Mouse (Mus musculus) midbrain, embryonic 15.5 days (tissue): ENCODE results near the gene Marveld1. TPM values are rescaled to one million over a fixed set of nuclear protein-coding genes. Genes with fewer than 3 reads are reported as not detected.

Experiments used
- ATAC-seq: fragments of 200-750 bp; cut with Nextera tagmentation; replicated peaks from 2 replicates; pipeline ENCODE4 v1.8.0; 2017; ENCODE audit warnings: moderate TSS enrichment
- H3K27ac ChIP-seq: fragments of 300-500 bp; sonication (generic); 2 replicates; pipeline ENCODE4 v1.5.1; 2015; ENCODE audit warnings: mild to moderate bottlenecking, inconsistent platforms
- H3K27me3 ChIP-seq: fragments of 300-500 bp; sonication (generic); replicated peaks from 2 replicates; pipeline ENCODE4 v1.6.1; 2015; ENCODE audit warnings: inconsistent platforms
- H3K36me3 ChIP-seq: fragments of 300-500 bp; sonication (generic); replicated peaks from 2 replicates; pipeline ENCODE4 v1.6.1; 2015; ENCODE audit warnings: inconsistent platforms
- H3K4me1 ChIP-seq: fragments of 300-500 bp; sonication (generic); 2 replicates; pipeline ENCODE4 v1.6.1; 2015; ENCODE audit warnings: inconsistent platforms
- H3K4me2 ChIP-seq: fragments of 300-500 bp; sonication (generic); 2 replicates; pipeline ENCODE4 v1.6.1; 2015; ENCODE audit warnings: inconsistent platforms, mild to moderate bottlenecking, moderate library complexity
- H3K4me3 ChIP-seq: fragments of 300-500 bp; sonication (generic); 2 replicates; pipeline ENCODE4 v1.5.1; 2015; ENCODE audit warnings: mild to moderate bottlenecking, inconsistent platforms
- H3K9ac ChIP-seq: fragments of 300-500 bp; sonication (generic); 2 replicates; pipeline ENCODE4 v1.6.1; 2015; ENCODE audit warnings: mild to moderate bottlenecking, inconsistent platforms
- H3K9me3 ChIP-seq: fragments of 300-500 bp; sonication (generic); 2 replicates; pipeline ENCODE4 v1.6.1; 2016; ENCODE audit warnings: inconsistent platforms
- WGBS: fragments of 180-500 bp; shearing (Covaris S2); methylation state at CpG from one replicate; pipeline ENCODE4 v1.1.7; 2015; ENCODE audit warnings: mixed read lengths; 5-methylcytosine and 5-hydroxymethylcytosine counted together
- polyA plus RNA-seq: library from polyadenylated mRNA; unstranded; fragments of >200 nt; fragmentation: Nextera tagmentation; extraction: Ambion mirVana; gene quantifications from 2 replicates; pipeline ENCODE4 v1.2.1, GENCODE M21; 2015

Marveld1 gene
- polyA plus RNA-seq, 1 experiment from 2014 or later: 2.9 TPM

- ATAC-seq: peak; percentile 97
- 0 out of 2 replicates have a peak, but pooled peaks cover 4% of the 10 kb centered on the region for H3K36me3 ChIP-seq
- peak within 1 kb of the TSS; percentile 62 for H3K9ac ChIP-seq
- peaks cover 21% of the 10 kb centered on the region for H3K4me1 ChIP-seq
- under 1% methylated on average over 54 of the region's 54 CpGs for WGBS
- no peaks in the 10 kb centered on the region for H3K9me3 ChIP-seq
- H3K4me3 ChIP-seq: peak within 1 kb of the TSS; percentile 66
- H3K27ac ChIP-seq: peak within 1 kb of the TSS; percentile 60
- H3K27me3 ChIP-seq: 0 out of 2 replicates have a peak, but pooled peaks cover 10% of the 10 kb centered on the region
- H3K4me2 ChIP-seq: peak within 1 kb of the TSS; percentile 99
Observed at GRCm38 (mm10) chr19:42128787-42129508, 18.3 kb upstream of the Marveld1 start, which contains the start of gene Avpi1. Gene Avpi1, minus strand, starts transcription at chr19:42129059.

GRCm38 (mm10) chr19:42129509-42130293 lies 17.5 kb upstream of the Marveld1 start:
- Histone ChIP-seq H3K27me3 (0 out of 2 replicates have a peak, but pooled peaks cover 10% of the 10 kb centered on the region), H3K4me1 (peaks cover 21% of the 10 kb centered on the region), H3K4me2 (peak overlapping the region; percentile 99), H3K9ac (peak overlapping the region; percentile 62), H3K36me3 (0 out of 2 replicates have a peak, but pooled peaks cover under 1% of the 10 kb centered on the region), H3K9me3 (no peaks in the 10 kb centered on the region), H3K27ac (peak overlapping the region; percentile 60), H3K4me3 (peak overlapping the region; percentile 66)
- 18% methylated on average over 14 of the region's 14 CpGs for WGBS
- ATAC-seq: no peak

DNA sequence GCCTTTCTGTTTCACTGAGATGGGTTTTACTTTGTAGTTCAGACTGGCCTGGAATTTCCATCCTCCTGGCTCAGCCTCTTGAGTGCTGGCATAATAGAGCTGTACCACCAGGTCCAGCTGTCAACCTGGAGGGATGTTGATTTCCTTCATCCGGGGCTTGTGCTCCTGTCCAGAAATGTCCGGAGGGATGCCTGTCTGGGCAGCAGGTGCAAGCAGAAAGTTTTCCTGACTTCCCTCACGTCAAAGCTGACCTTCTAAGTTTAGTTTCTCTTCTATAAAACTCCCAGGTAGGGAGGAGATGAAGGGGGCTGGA lies 16.9 kb upstream of the Marveld1 start:
- no peak for ATAC-seq
- Histone ChIP-seq H3K4me3 (no peak overlapping the region), H3K27me3 (0 out of 2 replicates have a peak, but pooled peaks cover 10% of the 10 kb centered on the region), H3K4me2 (no peak overlapping the region), H3K27ac (no peak overlapping the region), H3K9ac (no peak overlapping the region), H3K9me3 (no peaks in the 10 kb centered on the region), H3K4me1 (peaks cover 21% of the 10 kb centered on the region), H3K36me3 (no peaks in the 10 kb centered on the region)
- 58% methylated on average over 3 of the region's 3 CpGs for WGBS

GRCm38 (mm10) chr19:42131101-42131500 lies 16.1 kb upstream of the Marveld1 start:
- Histone ChIP-seq H3K4me1 (peaks cover 21% of the 10 kb centered on the region), H3K27ac (no peak overlapping the region), H3K9ac (no peak overlapping the region), H3K9me3 (no peaks in the 10 kb centered on the region), H3K36me3 (no peaks in the 10 kb centered on the region), H3K27me3 (0 out of 2 replicates have a peak, but pooled peaks cover 10% of the 10 kb centered on the region), H3K4me3 (no peak overlapping the region), H3K4me2 (no peak overlapping the region)
- no peak for ATAC-seq
- WGBS: 69% methylated on average over 5 of the region's 5 CpGs

GRCm38 (mm10) chr19:42135070-42135469 lies 12.1 kb upstream of the Marveld1 start:
- Histone ChIP-seq H3K4me1 (peaks cover 1% of the 10 kb centered on the region), H3K9me3 (no peaks in the 10 kb centered on the region), H3K4me2 (no peak overlapping the region), H3K9ac (no peak overlapping the region), H3K27ac (no peak overlapping the region), H3K27me3 (0 out of 2 replicates have a peak, but pooled peaks cover 5% of the 10 kb centered on the region), H3K4me3 (no peak overlapping the region), H3K36me3 (no peaks in the 10 kb centered on the region)
- ATAC-seq: no peak

GRCm38 (mm10) chr19:42136126-42136525 lies 11.1 kb upstream of the Marveld1 start:
- no peaks in the 10 kb centered on the region for H3K4me1 ChIP-seq
- ATAC-seq: no peak
- H3K4me2 ChIP-seq: no peak overlapping the region
- no peaks in the 10 kb centered on the region for H3K9me3 ChIP-seq
- H3K36me3 ChIP-seq: no peaks in the 10 kb centered on the region
- H3K4me3 ChIP-seq: no peak overlapping the region
- H3K27ac ChIP-seq: no peak overlapping the region
- WGBS: 21% methylated on average over 5 of the region's 5 CpGs
- no peak overlapping the region for H3K9ac ChIP-seq
- no peaks in the 10 kb centered on the region for H3K27me3 ChIP-seq

DNA sequence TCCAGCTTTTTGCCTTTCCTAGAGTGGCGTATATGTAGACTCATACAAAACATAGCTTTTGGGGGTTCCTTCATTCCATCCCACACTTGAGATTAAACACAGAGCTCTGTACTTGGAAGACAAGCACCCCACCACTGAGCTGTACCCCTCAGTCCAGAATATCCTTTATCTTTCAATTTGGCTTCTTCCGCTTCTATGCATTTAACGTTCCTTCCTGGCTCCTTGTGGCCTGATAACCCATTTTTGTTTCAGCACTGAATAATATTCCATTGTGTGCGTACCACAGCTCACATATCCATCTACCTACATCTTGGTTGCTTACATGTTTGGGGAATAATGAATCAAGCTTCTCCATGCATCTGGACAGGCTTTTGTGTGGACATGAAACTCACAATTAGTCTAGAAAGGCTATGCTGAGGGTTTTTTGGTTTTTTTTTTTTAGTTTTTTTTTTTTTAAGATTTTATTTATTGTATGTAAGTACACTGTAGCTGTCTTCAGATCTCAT lies 10.0 kb upstream of the Marveld1 start:
- ATAC-seq: no peak
- no peaks in the 10 kb centered on the region for H3K4me1 ChIP-seq
- no peak overlapping the region for H3K4me2 ChIP-seq
- no peak overlapping the region for H3K9ac ChIP-seq
- H3K36me3 ChIP-seq: no peaks in the 10 kb centered on the region
- H3K4me3 ChIP-seq: no peak overlapping the region
- WGBS: 88% methylated on average over 4 of the region's 4 CpGs
- H3K27me3 ChIP-seq: no peaks in the 10 kb centered on the region
- H3K27ac ChIP-seq: no peak overlapping the region
- no peaks in the 10 kb centered on the region for H3K9me3 ChIP-seq

DNA sequence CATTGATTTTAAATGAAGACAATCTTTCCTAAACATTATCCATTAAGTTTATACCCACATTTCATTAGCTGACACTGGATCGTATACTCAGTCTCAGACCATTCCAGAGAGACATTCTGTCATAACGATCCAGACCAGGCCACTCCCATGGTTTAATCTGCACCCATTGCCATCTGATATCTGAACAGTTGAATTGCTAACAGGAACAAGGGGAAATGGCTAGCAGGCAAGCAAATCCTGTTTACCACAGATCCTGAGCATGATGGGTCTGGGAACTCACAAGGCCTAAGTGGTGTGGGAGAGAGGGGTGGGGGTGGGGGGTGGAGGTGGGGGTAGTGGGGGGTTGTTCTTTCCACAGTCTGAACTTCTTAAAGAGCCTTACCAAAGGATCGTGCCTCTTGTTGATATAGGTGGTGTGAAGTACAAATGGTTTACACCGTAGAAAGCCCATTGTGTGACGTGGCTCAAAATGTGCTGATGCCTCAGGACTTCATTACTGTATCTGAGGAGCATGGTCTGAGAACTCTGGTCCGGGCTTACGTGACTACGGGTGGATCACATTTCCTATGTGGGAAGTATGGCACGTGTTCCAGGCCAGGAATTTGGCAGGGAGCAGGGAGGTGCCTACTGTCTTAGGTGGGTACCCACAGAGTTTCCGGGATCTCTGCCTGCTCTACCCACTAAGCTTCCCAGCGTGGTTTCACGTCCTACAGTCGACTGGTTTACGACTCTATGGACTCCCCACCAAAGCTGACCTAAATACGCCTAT lies 8.5 kb upstream of the Marveld1 start:
- H3K4me1 ChIP-seq: no peaks in the 10 kb centered on the region
- H3K9ac ChIP-seq: no peak overlapping the region
- ATAC-seq: no peak
- H3K9me3 ChIP-seq: no peaks in the 10 kb centered on the region
- no peak overlapping the region for H3K4me2 ChIP-seq
- no peaks in the 10 kb centered on the region for H3K36me3 ChIP-seq
- H3K27ac ChIP-seq: no peak overlapping the region
- H3K4me3 ChIP-seq: no peak overlapping the region
- WGBS: 92% methylated on average over 15 of the region's 15 CpGs
- H3K27me3 ChIP-seq: no peaks in the 10 kb centered on the region

- WGBS: 81% methylated on average over 5 of the region's 5 CpGs
- no peak overlapping the region for H3K4me3 ChIP-seq
- no peak overlapping the region for H3K27ac ChIP-seq
- no peaks in the 10 kb centered on the region for H3K36me3 ChIP-seq
- no peaks in the 10 kb centered on the region for H3K4me1 ChIP-seq
- H3K4me2 ChIP-seq: no peak overlapping the region
- no peak for ATAC-seq
- no peaks in the 10 kb centered on the region for H3K27me3 ChIP-seq
- no peaks in the 10 kb centered on the region for H3K9me3 ChIP-seq
- no peak overlapping the region for H3K9ac ChIP-seq
Observed at GRCm38 (mm10) chr19:42139724-42140517, 7.3 kb upstream of the Marveld1 start.

DNA sequence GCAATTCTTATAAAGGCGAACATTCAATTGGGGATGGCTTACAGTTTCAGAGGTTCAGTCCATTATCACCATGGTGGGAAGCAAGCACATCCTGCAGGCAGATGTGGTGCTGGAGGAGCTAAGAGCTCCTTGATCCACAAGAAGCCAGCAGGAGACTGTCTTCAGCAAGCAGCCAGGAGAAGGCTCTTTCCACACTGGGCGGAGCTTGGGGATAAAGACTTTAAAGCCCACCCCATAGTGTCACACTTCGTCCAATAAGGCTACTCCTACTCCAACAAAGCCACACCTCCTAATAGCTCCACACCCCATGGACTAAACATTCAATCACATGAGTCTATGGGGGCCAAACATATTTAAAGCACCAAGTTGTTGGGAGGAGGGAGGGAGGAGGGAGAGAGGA lies 5.2 kb upstream of the Marveld1 start:
- Histone ChIP-seq H3K36me3 (no peaks in the 10 kb centered on the region), H3K4me2 (no peak overlapping the region), H3K9me3 (no peaks in the 10 kb centered on the region), H3K4me3 (no peak overlapping the region), H3K4me1 (0 out of 2 replicates have a peak, but pooled peaks cover 1% of the 10 kb centered on the region), H3K27me3 (no peaks in the 10 kb centered on the region; the same call in 1 of the 2 replicates), H3K27ac (no peak overlapping the region), H3K9ac (no peak overlapping the region)
- 77% methylated on average over 3 of the region's 3 CpGs for WGBS
- no peak for ATAC-seq

DNA sequence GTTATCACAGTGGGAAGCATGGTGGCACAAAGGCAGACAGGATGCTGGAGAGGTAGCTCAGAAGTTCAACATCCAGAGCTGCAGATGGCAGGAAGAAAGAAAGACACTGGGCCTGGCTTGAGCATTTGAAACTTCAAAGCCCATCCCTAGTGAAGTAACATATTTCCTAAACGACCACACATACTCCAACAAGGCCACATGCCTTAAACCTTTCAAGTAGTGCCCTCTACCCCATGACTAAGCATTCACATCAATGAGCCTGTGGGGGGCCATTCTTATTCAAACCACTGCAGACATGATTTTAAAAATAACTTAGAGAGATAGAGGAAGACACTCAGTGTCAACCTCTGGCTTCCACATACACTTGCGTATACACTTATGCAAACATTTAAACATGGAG lies 4.4 kb upstream of the Marveld1 start:
- Histone ChIP-seq H3K9ac (no peak overlapping the region), H3K4me2 (no peak overlapping the region), H3K9me3 (no peaks in the 10 kb centered on the region), H3K27me3 (no peaks in the 10 kb centered on the region; the same call in 1 of the 2 replicates), H3K4me3 (no peak overlapping the region), H3K36me3 (no peaks in the 10 kb centered on the region), H3K4me1 (0 out of 2 replicates have a peak, but pooled peaks cover 6% of the 10 kb centered on the region), H3K27ac (no peak overlapping the region)
- no peak for ATAC-seq
- 71% methylated on average over 2 of the region's 2 CpGs for WGBS
